Mouse (Mus musculus) CH12.LX (cell line): ENCODE data around the gene Adprh. TPM values are rescaled to one million over a fixed set of nuclear protein-coding genes. Genes with fewer than 3 reads are reported as not detected.

Experiments used
- DNase-seq: peaks from one replicate; pipeline ENCODE4 v3.0.0-alpha.2; 2013; ENCODE audit errors: extremely low read depth
- H3K27ac ChIP-seq: 2 replicates; pipeline ENCODE4 v1.5.1; 2012; ENCODE audit warnings: low read depth, mild to moderate bottlenecking, control low read depth, moderate library complexity; ENCODE audit not compliant: insufficient read depth
- H3K27me3 ChIP-seq: replicated peaks from 2 replicates; pipeline ENCODE3; 2012; ENCODE audit warnings: inconsistent platforms
- H3K36me3 ChIP-seq, 2 experiments: replicated peaks in 1 of 2; 2 replicates each; pipeline versions ENCODE3 to v1.6.1; 2012; ENCODE audit warnings: inconsistent platforms in 1 of 2, low read length in 1 of 2, mild to moderate bottlenecking in 1 of 2, mixed read lengths in 1 of 2, moderate library complexity in 1 of 2; ENCODE audit not compliant: control insufficient read depth in 1 of 2, insufficient read depth in 1 of 2
- H3K4me1 ChIP-seq, 2 experiments: 2 replicates each; pipeline ENCODE4 v1.6.1; 2012; ENCODE audit warnings: inconsistent platforms in 1 of 2, moderate library complexity in 1 of 2; ENCODE audit not compliant: insufficient read depth in 2 of 2, control insufficient read depth in 1 of 2
- H3K4me2 ChIP-seq: 2 replicates; pipeline ENCODE4 v1.6.1; 2012; ENCODE audit warnings: low read depth, mild to moderate bottlenecking, control low read depth; ENCODE audit not compliant: poor library complexity, insufficient read depth, severe bottlenecking
- H3K4me3 ChIP-seq, 3 experiments: fragments of 150-350 bp in 1 of 3; sonication (generic) in 1 of 3; replicated peaks in 1 of 3; 2 replicates each; pipeline versions ENCODE3 to v1.5.1; 2011 to 2012; ENCODE audit warnings: low read depth in 2 of 3, low read length in 2 of 3, mild to moderate bottlenecking in 2 of 3, moderate library complexity in 2 of 3, control low read depth in 1 of 3, improper control_type of control experiment in 1 of 3, inconsistent platforms in 1 of 3, mixed read lengths in 1 of 3; ENCODE audit not compliant: poor library complexity in 1 of 3
- H3K79me2 ChIP-seq: replicated peaks from 2 replicates; pipeline ENCODE4 v1.6.1; 2012; ENCODE audit warnings: mild to moderate bottlenecking, moderate library complexity; ENCODE audit not compliant: control insufficient read depth, poor library complexity, insufficient read depth, severe bottlenecking; ENCODE audit errors: extremely low read depth
- H3K9ac ChIP-seq: 2 replicates; pipeline ENCODE4 v1.6.1; 2012; ENCODE audit warnings: low read depth, mild to moderate bottlenecking, control low read depth, moderate library complexity; ENCODE audit not compliant: insufficient read depth
- H3K9me3 ChIP-seq: replicated peaks from 2 replicates; pipeline ENCODE3; 2012; ENCODE audit warnings: low read length, inconsistent platforms, mixed read lengths
- BHLHE40 ChIP-seq: IDR thresholded peaks from 2 replicates; pipeline ENCODE4 v1.6.1; 2011; ENCODE audit warnings: mild to moderate bottlenecking, low read depth, low read length, improper control_type of control experiment
- CHD1 ChIP-seq: IDR thresholded peaks from 2 replicates; pipeline ENCODE4 v1.6.1; 2012; ENCODE audit warnings: low read depth, low read length, improper control_type of control experiment, inconsistent platforms
- CHD2 ChIP-seq: IDR thresholded peaks from 2 replicates; pipeline ENCODE4 v1.6.1; 2011; ENCODE audit warnings: low read length, improper control_type of control experiment
- E2F4 ChIP-seq: IDR thresholded peaks from 2 replicates; pipeline ENCODE4 v1.6.1; 2011; ENCODE audit warnings: low read depth, low read length, improper control_type of control experiment; ENCODE audit not compliant: insufficient replicate concordance
- ELF1 ChIP-seq: IDR thresholded peaks from 2 replicates; pipeline ENCODE4 v1.6.1; 2014; ENCODE audit warnings: low read depth, mild to moderate bottlenecking, inconsistent platforms, low read length, improper control_type of control experiment
- EP300 ChIP-seq: IDR thresholded peaks from 2 replicates; pipeline ENCODE4 v1.6.1; 2011; ENCODE audit warnings: low read length, improper control_type of control experiment
- ETS1 ChIP-seq: conservative IDR thresholded peaks from 2 replicates; pipeline ENCODE4 v1.6.1; 2012; ENCODE audit warnings: low read depth, mild to moderate bottlenecking, inconsistent platforms, low read length, improper control_type of control experiment, moderate library complexity
- GABPA ChIP-seq: IDR thresholded peaks from 2 replicates; pipeline ENCODE4 v1.6.1; 2012; ENCODE audit warnings: low read depth, low read length, improper control_type of control experiment, inconsistent platforms; ENCODE audit not compliant: insufficient replicate concordance
- HCFC1 ChIP-seq: IDR thresholded peaks from 2 replicates; pipeline ENCODE4 v1.6.1; 2012; ENCODE audit warnings: low read depth, mild to moderate bottlenecking, inconsistent platforms, low read length, improper control_type of control experiment
- IRF4 ChIP-seq: IDR thresholded peaks from 2 replicates; pipeline ENCODE4 v1.6.1; 2014; ENCODE audit warnings: low read depth, mild to moderate bottlenecking, inconsistent platforms, low read length, improper control_type of control experiment
- JUN ChIP-seq: IDR thresholded peaks from 2 replicates; pipeline ENCODE4 v1.6.1; 2011; ENCODE audit warnings: low read depth, mild to moderate bottlenecking, low read length, improper control_type of control experiment, moderate library complexity; ENCODE audit not compliant: insufficient read depth
- JUND ChIP-seq: conservative IDR thresholded peaks from 2 replicates; pipeline ENCODE4 v1.6.1; 2011; ENCODE audit warnings: low read depth, low read length, improper control_type of control experiment
- KAT2A ChIP-seq: IDR thresholded peaks from 2 replicates; pipeline ENCODE4 v1.6.1; 2012; ENCODE audit warnings: low read length, improper control_type of control experiment, inconsistent platforms; ENCODE audit not compliant: insufficient replicate concordance
- MAFK ChIP-seq: IDR thresholded peaks from 2 replicates; pipeline ENCODE4 v1.6.1; 2011; ENCODE audit warnings: low read length, improper control_type of control experiment; ENCODE audit not compliant: insufficient replicate concordance
- MAX ChIP-seq: IDR thresholded peaks from 2 replicates; pipeline ENCODE4 v1.6.1; 2011; ENCODE audit warnings: low read length, improper control_type of control experiment
- MAZ ChIP-seq: IDR thresholded peaks from 2 replicates; pipeline ENCODE4 v1.6.1; 2012; ENCODE audit warnings: low read depth, mild to moderate bottlenecking, inconsistent platforms, low read length, improper control_type of control experiment, moderate library complexity
- MEF2A ChIP-seq: IDR thresholded peaks from 2 replicates; pipeline ENCODE4 v1.6.1; 2014; ENCODE audit warnings: low read depth, mild to moderate bottlenecking, inconsistent platforms, low read length, improper control_type of control experiment, borderline replicate concordance
- MXI1 ChIP-seq: IDR thresholded peaks from 2 replicates; pipeline ENCODE4 v1.6.1; 2011; ENCODE audit warnings: mild to moderate bottlenecking, low read depth, low read length, improper control_type of control experiment
- MYC ChIP-seq: IDR thresholded peaks from 2 replicates; pipeline ENCODE4 v1.6.1; 2011; ENCODE audit warnings: low read depth, mild to moderate bottlenecking, improper control_type of control experiment, low read length
- NELFE ChIP-seq: IDR thresholded peaks from 2 replicates; pipeline ENCODE4 v1.6.1; 2011; ENCODE audit warnings: low read depth, low read length, improper control_type of control experiment
- NRF1 ChIP-seq: IDR thresholded peaks from 2 replicates; pipeline ENCODE4 v1.6.1; 2014; ENCODE audit warnings: low read depth, mild to moderate bottlenecking, inconsistent platforms, low read length, improper control_type of control experiment, moderate library complexity
- PAX5 ChIP-seq: IDR thresholded peaks from 2 replicates; pipeline ENCODE4 v1.6.1; 2012; ENCODE audit warnings: low read length, inconsistent platforms, mixed read lengths
- POLR2A ChIP-seq: IDR thresholded peaks from 2 replicates; pipeline ENCODE4 v1.6.1; 2011; ENCODE audit warnings: low read depth, mild to moderate bottlenecking, improper control_type of control experiment, low read length
- POLR2AphosphoS2 ChIP-seq: IDR thresholded peaks from 2 replicates; pipeline ENCODE4 v1.6.1; 2011; ENCODE audit warnings: low read depth, low read length, improper control_type of control experiment
- RAD21 ChIP-seq: IDR thresholded peaks from 2 replicates; pipeline ENCODE4 v1.6.1; 2011; ENCODE audit warnings: low read depth, mild to moderate bottlenecking, low read length, improper control_type of control experiment, moderate library complexity
- RCOR1 ChIP-seq: conservative IDR thresholded peaks from 2 replicates; pipeline ENCODE4 v1.6.1; 2012; ENCODE audit warnings: low read depth, mild to moderate bottlenecking, inconsistent platforms, low read length, improper control_type of control experiment
- SIN3A ChIP-seq: IDR thresholded peaks from 2 replicates; pipeline ENCODE4 v1.6.1; 2012; ENCODE audit warnings: low read length, improper control_type of control experiment, inconsistent platforms
- SMC3 ChIP-seq: IDR thresholded peaks from 2 replicates; pipeline ENCODE4 v1.6.1; 2011; ENCODE audit warnings: low read depth, low read length, improper control_type of control experiment
- TBP ChIP-seq: conservative IDR thresholded peaks from 2 replicates; pipeline ENCODE4 v1.6.1; 2011; ENCODE audit warnings: low read depth, low read length, improper control_type of control experiment
- TCF12 ChIP-seq: IDR thresholded peaks from 2 replicates; pipeline ENCODE4 v1.6.1; 2014; ENCODE audit warnings: low read depth, mild to moderate bottlenecking, inconsistent platforms, low read length, improper control_type of control experiment
- UBTF ChIP-seq: IDR thresholded peaks from 2 replicates; pipeline ENCODE4 v1.6.1; 2012; ENCODE audit warnings: low read depth, mild to moderate bottlenecking, inconsistent platforms, low read length, improper control_type of control experiment, moderate library complexity
- USF1 ChIP-seq: IDR thresholded peaks from 2 replicates; pipeline ENCODE4 v1.6.1; 2014; ENCODE audit warnings: low read depth, mild to moderate bottlenecking, inconsistent platforms, low read length, improper control_type of control experiment
- USF2 ChIP-seq: conservative IDR thresholded peaks from 2 replicates; pipeline ENCODE4 v1.6.1; 2011; ENCODE audit warnings: low read depth, low read length, improper control_type of control experiment
- ZC3H11A ChIP-seq: IDR thresholded peaks from 2 replicates; pipeline ENCODE4 v1.6.1; 2012; ENCODE audit warnings: low read depth, mild to moderate bottlenecking, inconsistent platforms, low read length, improper control_type of control experiment
- ZKSCAN1 ChIP-seq: IDR thresholded peaks from 2 replicates; pipeline ENCODE4 v1.6.1; 2012; ENCODE audit warnings: low read depth, inconsistent platforms, low read length, improper control_type of control experiment, borderline replicate concordance
- ZMIZ1 ChIP-seq: IDR thresholded peaks from 2 replicates; pipeline ENCODE4 v1.6.1; 2012; ENCODE audit warnings: low read depth, mild to moderate bottlenecking, inconsistent platforms, low read length, improper control_type of control experiment
- ZNF384 ChIP-seq: IDR thresholded peaks from 2 replicates; pipeline ENCODE4 v1.6.1; 2012; ENCODE audit warnings: low read depth, low read length, improper control_type of control experiment, inconsistent platforms
- dilution Hi-C: fragments of 300-500 bp; cut with MboI; formaldehyde crosslinking; loops from 2 replicates; pipeline ENCODE4 v1.14.3; 2020; ENCODE audit warnings: low sequenced_read_pairs; ENCODE audit not compliant: extremely low pct_unique_long_range_greater_than_20kb, extremely low pct_ligation_motif_present
- in situ Hi-C: fragments of 300-500 bp; cut with MboI; formaldehyde crosslinking; loops from 3 replicates; pipeline ENCODE4 v1.14.3; 2019; ENCODE audit warnings: low sequenced_read_pairs, low pct_ligation_motif_present, low pct_unique_long_range_greater_than_20kb, mixed read lengths
- polyA plus RNA-seq: library from polyadenylated mRNA; unstranded; fragments of >175 nt; gene quantifications from 2 replicates; pipeline ENCODE4 v1.2.1, GENCODE M21; 2012; ENCODE audit warnings: low read depth; ENCODE audit not compliant: insufficient read length
- total RNA-seq, 2 experiments: library from RNA; depleted of rRNA; stranded (reverse); fragments of 300-350 nt in 1 of 2; fragments of >200 nt in 1 of 2; gene quantifications; 2 replicates each; pipeline ENCODE4 v1.2.3; 2012 to 2014

Adprh gene
- total RNA-seq (2012; rRNA removed) = 47.3 and 67.7 TPM in 2 replicates
- 44.9 and 45.3 TPM in 2 replicates for total RNA-seq (2014; rRNA removed)
- 82.9 and 93.2 TPM in 2 replicates for polyA plus RNA-seq

DNA sequence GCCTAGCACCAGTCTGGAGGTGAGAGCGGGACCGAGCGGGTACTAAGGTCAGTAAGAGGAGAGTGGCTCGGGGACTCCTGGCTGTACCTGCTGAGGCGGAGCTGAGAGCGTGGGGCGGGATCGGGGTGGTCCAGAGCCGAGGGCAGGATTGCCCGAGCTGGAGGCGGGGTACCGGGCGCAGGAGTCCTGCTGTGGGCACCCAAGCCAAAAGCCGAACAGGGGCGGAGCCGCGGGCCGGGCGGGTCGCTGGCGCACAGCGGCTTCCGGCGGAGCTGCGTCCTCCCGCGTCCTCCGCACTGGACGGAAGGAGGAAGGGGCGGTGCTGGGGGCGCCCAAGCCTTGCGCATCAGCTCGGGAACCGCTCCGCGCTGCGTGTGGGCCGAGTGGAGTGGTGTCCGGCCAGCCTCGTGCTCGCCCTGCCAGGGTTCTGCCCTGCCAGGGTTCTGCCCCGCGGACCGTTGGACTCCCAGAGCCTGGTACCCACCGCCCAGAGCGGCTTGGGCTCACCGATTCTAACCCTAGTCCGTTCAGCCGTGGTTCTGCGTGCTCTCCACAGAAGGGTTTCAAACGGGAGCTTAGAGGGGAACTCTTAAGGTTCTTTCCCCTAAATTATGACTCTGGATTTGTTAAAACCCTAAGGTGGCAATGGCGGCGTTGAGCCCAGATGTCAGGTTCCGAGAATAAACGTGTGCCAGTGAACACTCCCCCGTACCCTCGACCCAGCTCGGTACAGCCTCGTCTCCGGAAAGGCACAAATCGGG is at the start of gene Adprh:
Gene Adprh, minus strand, starts transcription at position 262 of the 761 bp plus-strand sequence.
- DNase-seq = peak; percentile 87
- H3K4me2 ChIP-seq = peak within 1 kb of the TSS; percentile 89
- dilution Hi-C loops = no loop called here
- peak within 1 kb of the TSS; percentile 81 for H3K27ac ChIP-seq
- in situ Hi-C loops = loop anchor here (5.0 kb wide), 1 partner anchor 45 kb away; no protein-coding TSS in a partner anchor
- peaks cover 23 to 32% of the 10 kb centered on the region in 2 experiments for H3K36me3 ChIP-seq
- H3K79me2 ChIP-seq = peaks cover 48% of the 10 kb centered on the region
- peak within 1 kb of the TSS; percentile 96 for H3K9ac ChIP-seq
- no peaks in the 10 kb centered on the region for H3K9me3 ChIP-seq
- peak within 1 kb of the TSS; percentile 67 to 88 (median 76) for H3K4me3 ChIP-seq
- H3K4me1 ChIP-seq = peaks cover 10 to 46% of the 10 kb centered on the region in 2 experiments
- no peaks in the 10 kb centered on the region for H3K27me3 ChIP-seq
- TF ChIP-seq ZKSCAN1 = no peak
- peak; percentile 97 for TF ChIP-seq POLR2AphosphoS2
- peak; percentile 20; the same call in 1 of the 2 replicates for TF ChIP-seq CHD2
- 0 out of 2 replicates have a peak, but pooled peaks have one; percentile 39 for TF ChIP-seq E2F4
- TF ChIP-seq POLR2A = peak; percentile 96
- TF ChIP-seq EP300 = no peak; the same call in 1 of the 2 replicates
- peak; percentile 86 for TF ChIP-seq MXI1
- TF ChIP-seq MAZ = peak; percentile 92
- peak; percentile 51 for TF ChIP-seq ETS1
- TF ChIP-seq HCFC1 = peak; percentile 78
- TF ChIP-seq ZC3H11A = no peak
- peak; percentile 40; the same call in 1 of the 2 replicates for TF ChIP-seq BHLHE40
- TF ChIP-seq ZNF384 = peak; percentile 42; the same call in 1 of the 2 replicates
- TF ChIP-seq NRF1 = peak; percentile 78
- TF ChIP-seq NELFE = peak; percentile 96
- TF ChIP-seq RAD21 = no peak; the same call in none of the 2 replicates
- peak; percentile 89 for TF ChIP-seq MEF2A
- TF ChIP-seq CHD1 = peak; percentile 98; the same call in 1 of the 2 replicates
- no peak for TF ChIP-seq USF2
- peak; percentile 93 for TF ChIP-seq MAX
- no peak for TF ChIP-seq JUND
- peak; percentile 97 for TF ChIP-seq TCF12
- TF ChIP-seq ZMIZ1 = peak; percentile 97
- no peak for TF ChIP-seq PAX5
- TF ChIP-seq GABPA = no peak; the same call in 1 of the 2 replicates
- TF ChIP-seq KAT2A = peak; percentile 82
- peak; percentile 89 for TF ChIP-seq MYC
- TF ChIP-seq MAFK = 0 out of 2 replicates have a peak, but pooled peaks have one; percentile 7
- TF ChIP-seq IRF4 = peak; percentile 77
- 0 out of 2 replicates have a peak, but pooled peaks have one; percentile 94 for TF ChIP-seq UBTF
- TF ChIP-seq USF1 = no peak
- no peak for TF ChIP-seq JUN
- TF ChIP-seq RCOR1 = peak; percentile 21; the same call in 1 of the 2 replicates
- peak; percentile 29 for TF ChIP-seq SMC3
- peak; percentile 93 for TF ChIP-seq ELF1
- TF ChIP-seq SIN3A = no peak; the same call in 1 of the 2 replicates
- peak; percentile 89 for TF ChIP-seq TBP
